Mouse (Mus musculus) bone marrow macrophage, adult 2 months (primary cell): Measurements from ENCODE around the gene Cfhr1.

Experiments
- CTCF ChIP-seq: IDR thresholded peaks from 2 replicates; pipeline ENCODE4 v1.5.1; 2012; ENCODE audit warnings: low read depth, mild to moderate bottlenecking, low read length, moderate library complexity
- POLR2A ChIP-seq: IDR thresholded peaks from 2 replicates; pipeline ENCODE4 v1.6.1; 2012; ENCODE audit warnings: mild to moderate bottlenecking, low read depth, low read length, borderline replicate concordance

GRCm38 (mm10) chr1:139551311-139551710 lies 8.8 kb downstream of the Cfhr1 start:
- no peak for TF ChIP-seq POLR2A
- TF ChIP-seq CTCF, result no peak
